Mouse (Mus musculus): ENCODE results near the gene Rsph3b.
"Not testable (repeated sequence)": the region's sequence is repeated elsewhere in the genome, so short reads cannot be mapped to it uniquely, and the experiment has no call there.

DNA sequence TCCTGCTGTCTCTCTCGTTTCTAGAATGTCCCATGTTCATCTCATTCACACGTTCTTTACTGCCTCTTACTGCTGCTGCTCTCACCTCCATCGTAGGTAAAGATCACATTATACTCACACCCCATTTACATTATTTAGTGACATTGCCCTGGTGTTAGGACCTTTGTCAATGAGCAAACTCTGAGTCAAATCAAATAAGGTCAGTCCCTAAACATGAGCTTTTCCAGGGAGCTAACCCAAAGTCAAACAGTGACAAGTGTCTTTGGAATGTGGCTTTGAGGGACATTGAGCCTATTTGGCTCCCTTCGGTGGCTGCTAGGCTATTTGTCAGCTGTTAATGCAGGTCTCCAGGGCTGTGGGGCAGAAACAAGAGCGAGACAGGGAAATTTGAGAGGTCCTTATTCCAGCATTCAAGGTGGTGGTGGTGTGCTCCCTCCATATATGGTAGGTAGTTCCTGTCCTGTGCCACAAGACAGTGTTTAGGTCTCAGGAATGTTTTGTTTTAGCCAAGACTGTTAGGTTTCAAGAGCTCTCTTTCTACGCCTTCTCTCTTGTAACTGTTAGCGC lies 50.4 kb downstream of the Rsph3b start:
- TF ChIP-seq GATA1, TAL1 (IDR thresholded peaks at IDR 0.05; ENCODE audit: low read length): not testable (repeated sequence)

Measured in erythroblast, embryonic 14.5 days (primary cell).